18 mouse cellular contexts compared by ENCODE assay signal in the genomic region with DNA sequence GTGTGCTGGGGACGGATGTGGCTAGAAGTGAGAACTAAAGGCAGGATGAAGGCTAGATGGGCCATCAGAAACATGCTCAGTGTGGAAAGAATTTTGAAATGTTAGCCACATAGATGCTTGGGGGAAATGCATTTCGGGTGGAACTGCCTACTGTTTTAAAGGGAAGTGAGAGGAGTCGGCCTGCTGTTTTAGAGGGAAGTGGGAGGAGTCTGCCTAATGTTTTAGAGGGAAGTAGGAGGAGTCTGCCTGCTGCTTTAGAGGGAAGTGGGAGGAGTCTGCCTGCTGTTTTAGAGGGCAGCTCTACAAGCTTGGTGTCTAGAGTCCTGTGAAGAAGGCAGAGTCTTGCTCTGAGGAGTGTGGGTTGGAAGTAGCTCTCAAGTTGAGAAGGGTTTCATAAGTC.
DNase-seq lines count a peak whose midpoint lies in the region; ATAC-seq and TF ChIP-seq lines count a peak whose summit lies in the region.
"Had no signal": no experiment of that assay in that cellular context is flagged by ENCODE, and none has a peak within 500 bp of the region (broad histone marks: within the 10 kb centered on the region; RNA-seq: fewer than 3 reads in every experiment).

No protein-coding gene starts in this region.

- 61% methylated on average over 3 of the region's 3 CpGs for WGBS in lung, postnatal 0 days
- 79% methylated on average over 3 of the region's 3 CpGs for WGBS in forebrain, embryonic 12.5 days

- no peak overlapping the region for H3K4me2 ChIP-seq in lung, postnatal 0 days (replicated peaks; ENCODE audit: low read depth, low read length)
- no peak overlapping the region for H3K4me2 ChIP-seq in forebrain, embryonic 12.5 days
- H3K4me2 ChIP-seq: embryonic facial prominence, embryonic 15.5 days; heart, embryonic 13.5 days; hindbrain, embryonic 14.5 days; liver, embryonic 13.5 days; midbrain, embryonic 12.5 days; neural tube, embryonic 13.5 days had no signal

- no peaks in the 10 kb centered on the region for H3K27me3 ChIP-seq in lung, postnatal 0 days (replicated peaks; ENCODE audit: insufficient read depth, low read length)
- H3K27me3 ChIP-seq in G1E (ENCODE audit: insufficient read depth, low read length): no peaks in the 10 kb centered on the region
- H3K27me3 ChIP-seq in forebrain, embryonic 12.5 days: no peaks in the 10 kb centered on the region
- H3K27me3 ChIP-seq: embryonic facial prominence, embryonic 15.5 days; heart, embryonic 13.5 days; liver, embryonic 13.5 days; midbrain, embryonic 12.5 days; neural tube, embryonic 13.5 days had no signal

- no peak overlapping the region for H3K27ac ChIP-seq in lung, postnatal 0 days (ENCODE audit: low read length)
- H3K27ac ChIP-seq in forebrain, embryonic 12.5 days: no peak overlapping the region
- H3K27ac ChIP-seq: embryonic facial prominence, embryonic 15.5 days; heart, embryonic 13.5 days; hindbrain, embryonic 14.5 days; limb, embryonic 10.5 days; liver, embryonic 13.5 days; midbrain, embryonic 12.5 days; neural tube, embryonic 13.5 days had no signal

- ATAC-seq in lung, postnatal 0 days: no peak
- ATAC-seq in G1E (ENCODE audit: extremely low read depth, insufficient number of reproducible peaks, low FRiP score, poor library complexity, severe bottlenecking): peak; percentile 28; the same call in 1 of the 2 replicates
- peak; percentile 92 for ATAC-seq in granulocyte monocyte progenitor cell, adult 5-6 weeks (replicated peaks; ENCODE audit: poor library complexity, severe bottlenecking)
- ATAC-seq in monocyte, adult 5-6 weeks (replicated peaks; ENCODE audit: insufficient number of reproducible peaks, low FRiP score, low TSS enrichment, poor library complexity, severe bottlenecking): peak; percentile 98
- ATAC-seq in forebrain, embryonic 12.5 days (ENCODE audit: low FRiP score): no peak
- ATAC-seq: intestine, embryonic 16.5 days had no signal

- TF ChIP-seq CTCF in lung, postnatal 0 days (IDR thresholded peaks at IDR 0.05): no peak
- TF ChIP-seq CTCF in G1E (IDR thresholded peaks at IDR 0.05; ENCODE audit: low read depth, low read length): no peak

- TF ChIP-seq EP300 in lung, postnatal 0 days (IDR thresholded peaks at IDR 0.05): no peak

- H3K4me3 ChIP-seq in lung, postnatal 0 days (ENCODE audit: low read depth, low read length): no peak overlapping the region
- no peak overlapping the region for H3K4me3 ChIP-seq in G1E (ENCODE audit: low read depth, low read length)
- H3K4me3 ChIP-seq in forebrain, embryonic 12.5 days (replicated peaks): no peak overlapping the region
- H3K4me3 ChIP-seq: embryonic facial prominence, embryonic 15.5 days; heart, embryonic 13.5 days; limb, embryonic 10.5 days; liver, embryonic 13.5 days; midbrain, embryonic 12.5 days; neural tube, embryonic 13.5 days had no signal

- peak; percentile 47 for DNase-seq in lung, postnatal 0 days (ENCODE audit: low spot score)
- DNase-seq in lung, adult 18-20 months: no peak
- DNase-seq in G1E (ENCODE audit: low spot score): no peak
- no peak for DNase-seq in thymus, postnatal 25 days
- no peak for DNase-seq in right cerebral cortex, postnatal 14 days
- DNase-seq: cerebellum, adult 11 months; cerebellum, postnatal 25 days; liver, embryonic 13.5 days had no signal

- H3K36me3 ChIP-seq in lung, postnatal 0 days (ENCODE audit: insufficient read depth, low read length): no peaks in the 10 kb centered on the region
- H3K36me3 ChIP-seq in G1E (replicated peaks): no peaks in the 10 kb centered on the region
- H3K36me3 ChIP-seq in forebrain, embryonic 12.5 days (replicated peaks): no peaks in the 10 kb centered on the region
- H3K36me3 ChIP-seq: embryonic facial prominence, embryonic 15.5 days; heart, embryonic 13.5 days; limb, embryonic 10.5 days; liver, embryonic 13.5 days; midbrain, embryonic 12.5 days; neural tube, embryonic 13.5 days had no signal

- H3K9me3 ChIP-seq in lung, postnatal 0 days (ENCODE audit: low read length): no peaks in the 10 kb centered on the region
- H3K9me3 ChIP-seq in G1E (replicated peaks): no peaks in the 10 kb centered on the region
- no peaks in the 10 kb centered on the region for H3K9me3 ChIP-seq in forebrain, embryonic 12.5 days
- H3K9me3 ChIP-seq: embryonic facial prominence, embryonic 15.5 days; heart, embryonic 13.5 days; limb, embryonic 10.5 days; liver, embryonic 13.5 days; midbrain, embryonic 12.5 days; neural tube, embryonic 13.5 days had no signal

- H3K4me1 ChIP-seq in lung, postnatal 0 days (ENCODE audit: insufficient read depth, low read depth, low read length): no peaks in the 10 kb centered on the region
- no peaks in the 10 kb centered on the region for H3K4me1 ChIP-seq in G1E (ENCODE audit: insufficient read depth, low read depth, low read length)
- H3K4me1 ChIP-seq in forebrain, embryonic 12.5 days: no peaks in the 10 kb centered on the region
- H3K4me1 ChIP-seq: embryonic facial prominence, embryonic 15.5 days; heart, embryonic 13.5 days; limb, embryonic 10.5 days; liver, embryonic 13.5 days; midbrain, embryonic 12.5 days; neural tube, embryonic 13.5 days had no signal

- H3K9ac ChIP-seq in lung, postnatal 0 days (replicated peaks; ENCODE audit: low read depth): no peak overlapping the region
- no peak overlapping the region for H3K9ac ChIP-seq in forebrain, embryonic 12.5 days
- H3K9ac ChIP-seq: embryonic facial prominence, embryonic 15.5 days; heart, embryonic 13.5 days; hindbrain, embryonic 14.5 days; liver, embryonic 13.5 days; midbrain, embryonic 12.5 days; neural tube, embryonic 13.5 days had no signal

Comparison
In these comparisons a context has a peak if more than half of its experiments do, and no peak if none do; other contexts are left out.
1. ATAC-seq: peak in G1E (single experiment), granulocyte monocyte progenitor cell, adult 5-6 weeks (single experiment) and monocyte, adult 5-6 weeks (single experiment); none in lung, postnatal 0 days (single experiment) and forebrain, embryonic 12.5 days (single experiment).